Mouse (Mus musculus) CH12.LX (cell line): ENCODE data around the gene Nhlh1. TPM values are rescaled to one million over a fixed set of nuclear protein-coding genes. Genes with fewer than 3 reads are reported as not detected.

ENCODE experiments used
- DNase-seq: peaks from one replicate; pipeline ENCODE4 v3.0.0-alpha.2; 2013; ENCODE audit errors: extremely low read depth
- H3K27ac ChIP-seq: 2 replicates; pipeline ENCODE4 v1.5.1; 2012; ENCODE audit warnings: low read depth, mild to moderate bottlenecking, control low read depth, moderate library complexity; ENCODE audit not compliant: insufficient read depth
- H3K27me3 ChIP-seq: replicated peaks from 2 replicates; pipeline ENCODE3; 2012; ENCODE audit warnings: inconsistent platforms
- H3K36me3 ChIP-seq, 2 experiments: replicated peaks in 1 of 2; 2 replicates each; pipeline versions ENCODE3 to v1.6.1; 2012; ENCODE audit warnings: inconsistent platforms in 1 of 2, low read length in 1 of 2, mild to moderate bottlenecking in 1 of 2, mixed read lengths in 1 of 2, moderate library complexity in 1 of 2; ENCODE audit not compliant: control insufficient read depth in 1 of 2, insufficient read depth in 1 of 2
- H3K4me1 ChIP-seq, 2 experiments: 2 replicates each; pipeline ENCODE4 v1.6.1; 2012; ENCODE audit warnings: inconsistent platforms in 1 of 2, moderate library complexity in 1 of 2; ENCODE audit not compliant: insufficient read depth in 2 of 2, control insufficient read depth in 1 of 2
- H3K4me2 ChIP-seq: 2 replicates; pipeline ENCODE4 v1.6.1; 2012; ENCODE audit warnings: low read depth, mild to moderate bottlenecking, control low read depth; ENCODE audit not compliant: poor library complexity, insufficient read depth, severe bottlenecking
- H3K4me3 ChIP-seq, 3 experiments: fragments of 150-350 bp in 1 of 3; sonication (generic) in 1 of 3; replicated peaks in 1 of 3; 2 replicates each; pipeline versions ENCODE3 to v1.5.1; 2011 to 2012; ENCODE audit warnings: low read depth in 2 of 3, low read length in 2 of 3, mild to moderate bottlenecking in 2 of 3, moderate library complexity in 2 of 3, control low read depth in 1 of 3, improper control_type of control experiment in 1 of 3, inconsistent platforms in 1 of 3, mixed read lengths in 1 of 3; ENCODE audit not compliant: poor library complexity in 1 of 3
- H3K79me2 ChIP-seq: replicated peaks from 2 replicates; pipeline ENCODE4 v1.6.1; 2012; ENCODE audit warnings: mild to moderate bottlenecking, moderate library complexity; ENCODE audit not compliant: control insufficient read depth, poor library complexity, insufficient read depth, severe bottlenecking; ENCODE audit errors: extremely low read depth
- H3K9ac ChIP-seq: 2 replicates; pipeline ENCODE4 v1.6.1; 2012; ENCODE audit warnings: low read depth, mild to moderate bottlenecking, control low read depth, moderate library complexity; ENCODE audit not compliant: insufficient read depth
- H3K9me3 ChIP-seq: replicated peaks from 2 replicates; pipeline ENCODE3; 2012; ENCODE audit warnings: low read length, inconsistent platforms, mixed read lengths
- CHD1 ChIP-seq: IDR thresholded peaks from 2 replicates; pipeline ENCODE4 v1.6.1; 2012; ENCODE audit warnings: low read depth, low read length, improper control_type of control experiment, inconsistent platforms
- CHD2 ChIP-seq: IDR thresholded peaks from 2 replicates; pipeline ENCODE4 v1.6.1; 2011; ENCODE audit warnings: low read length, improper control_type of control experiment
- CTCF ChIP-seq, 2 experiments: IDR thresholded peaks in 1 of 2; conservative IDR thresholded peaks in 1 of 2; 2 replicates each; pipeline ENCODE4 v1.5.1; 2011 to 2012; ENCODE audit warnings: low read depth in 2 of 2, low read length in 2 of 2, improper control_type of control experiment in 1 of 2, inconsistent platforms in 1 of 2, mild to moderate bottlenecking in 1 of 2, moderate library complexity in 1 of 2
- E2F4 ChIP-seq: IDR thresholded peaks from 2 replicates; pipeline ENCODE4 v1.6.1; 2011; ENCODE audit warnings: low read depth, low read length, improper control_type of control experiment; ENCODE audit not compliant: insufficient replicate concordance
- ELF1 ChIP-seq: IDR thresholded peaks from 2 replicates; pipeline ENCODE4 v1.6.1; 2014; ENCODE audit warnings: low read depth, mild to moderate bottlenecking, inconsistent platforms, low read length, improper control_type of control experiment
- HCFC1 ChIP-seq: IDR thresholded peaks from 2 replicates; pipeline ENCODE4 v1.6.1; 2012; ENCODE audit warnings: low read depth, mild to moderate bottlenecking, inconsistent platforms, low read length, improper control_type of control experiment
- KAT2A ChIP-seq: IDR thresholded peaks from 2 replicates; pipeline ENCODE4 v1.6.1; 2012; ENCODE audit warnings: low read length, improper control_type of control experiment, inconsistent platforms; ENCODE audit not compliant: insufficient replicate concordance
- MAZ ChIP-seq: IDR thresholded peaks from 2 replicates; pipeline ENCODE4 v1.6.1; 2012; ENCODE audit warnings: low read depth, mild to moderate bottlenecking, inconsistent platforms, low read length, improper control_type of control experiment, moderate library complexity
- NELFE ChIP-seq: IDR thresholded peaks from 2 replicates; pipeline ENCODE4 v1.6.1; 2011; ENCODE audit warnings: low read depth, low read length, improper control_type of control experiment
- NRF1 ChIP-seq: IDR thresholded peaks from 2 replicates; pipeline ENCODE4 v1.6.1; 2014; ENCODE audit warnings: low read depth, mild to moderate bottlenecking, inconsistent platforms, low read length, improper control_type of control experiment, moderate library complexity
- POLR2AphosphoS2 ChIP-seq: IDR thresholded peaks from 2 replicates; pipeline ENCODE4 v1.6.1; 2011; ENCODE audit warnings: low read depth, low read length, improper control_type of control experiment
- SIN3A ChIP-seq: IDR thresholded peaks from 2 replicates; pipeline ENCODE4 v1.6.1; 2012; ENCODE audit warnings: low read length, improper control_type of control experiment, inconsistent platforms
- TBP ChIP-seq: conservative IDR thresholded peaks from 2 replicates; pipeline ENCODE4 v1.6.1; 2011; ENCODE audit warnings: low read depth, low read length, improper control_type of control experiment
- UBTF ChIP-seq: IDR thresholded peaks from 2 replicates; pipeline ENCODE4 v1.6.1; 2012; ENCODE audit warnings: low read depth, mild to moderate bottlenecking, inconsistent platforms, low read length, improper control_type of control experiment, moderate library complexity
- USF2 ChIP-seq: conservative IDR thresholded peaks from 2 replicates; pipeline ENCODE4 v1.6.1; 2011; ENCODE audit warnings: low read depth, low read length, improper control_type of control experiment
- ZC3H11A ChIP-seq: IDR thresholded peaks from 2 replicates; pipeline ENCODE4 v1.6.1; 2012; ENCODE audit warnings: low read depth, mild to moderate bottlenecking, inconsistent platforms, low read length, improper control_type of control experiment
- ZMIZ1 ChIP-seq: IDR thresholded peaks from 2 replicates; pipeline ENCODE4 v1.6.1; 2012; ENCODE audit warnings: low read depth, mild to moderate bottlenecking, inconsistent platforms, low read length, improper control_type of control experiment
- ZNF384 ChIP-seq: IDR thresholded peaks from 2 replicates; pipeline ENCODE4 v1.6.1; 2012; ENCODE audit warnings: low read depth, low read length, improper control_type of control experiment, inconsistent platforms
- dilution Hi-C: fragments of 300-500 bp; cut with MboI; formaldehyde crosslinking; loops from 2 replicates; pipeline ENCODE4 v1.14.3; 2020; ENCODE audit warnings: low sequenced_read_pairs; ENCODE audit not compliant: extremely low pct_unique_long_range_greater_than_20kb, extremely low pct_ligation_motif_present
- in situ Hi-C: fragments of 300-500 bp; cut with MboI; formaldehyde crosslinking; loops from 3 replicates; pipeline ENCODE4 v1.14.3; 2019; ENCODE audit warnings: low sequenced_read_pairs, low pct_ligation_motif_present, low pct_unique_long_range_greater_than_20kb, mixed read lengths
- polyA plus RNA-seq: library from polyadenylated mRNA; unstranded; fragments of >175 nt; gene quantifications from 2 replicates; pipeline ENCODE4 v1.2.1, GENCODE M21; 2012; ENCODE audit warnings: low read depth; ENCODE audit not compliant: insufficient read length
- total RNA-seq, 2 experiments: library from RNA; depleted of rRNA; stranded (reverse); fragments of 300-350 nt in 1 of 2; fragments of >200 nt in 1 of 2; gene quantifications; 2 replicates each; pipeline ENCODE4 v1.2.3; 2012 to 2014

Nhlh1 gene
- total and polyA plus RNA-seq, 3 experiments: not detected

- TF ChIP-seq CHD1 (no peak), CHD2 (no peak), POLR2AphosphoS2 (no peak), CTCF (conservative IDR thresholded peaks at IDR 0.05 in 1 of 2, IDR thresholded peaks at IDR 0.05 in 1 of 2; ENCODE audit: low read depth in 2 of 2, low read length in 2 of 2) (0 out of 4 replicates have a peak, but pooled peaks of 1 of the 2 experiments have one; percentile 1), MAZ (0 out of 2 replicates have a peak, but pooled peaks have one; percentile 36), NRF1 (peak; percentile 51; the same call in 1 of the 2 replicates), SIN3A (peak; percentile 74)
Observed at GRCm38 (mm10) chr1:172082101-172082898, 24.9 kb upstream of the Nhlh1 start, which contains the start of the genes Copa and Ncstn (continued).

- H3K27me3 ChIP-seq: no peaks in the 10 kb centered on the region
- dilution Hi-C loops: no loop called here
- in situ Hi-C loops: no loop called here
- peaks cover 22% of the 10 kb centered on the region for H3K79me2 ChIP-seq
- H3K9ac ChIP-seq: no peak overlapping the region
- no peak for DNase-seq
- H3K4me3 ChIP-seq: no peak overlapping the region
- H3K36me3 ChIP-seq: peaks cover 54 to 73% of the 10 kb centered on the region in 2 experiments
- no peak overlapping the region for H3K4me2 ChIP-seq
- H3K4me1 ChIP-seq: peaks cover 0 to 10% of the 10 kb centered on the region in 2 experiments; a peak in 1 of 4 replicates
- H3K27ac ChIP-seq: no peak overlapping the region
- no peaks in the 10 kb centered on the region for H3K9me3 ChIP-seq
- TF ChIP-seq TBP (no peak), UBTF (no peak), USF2 (no peak), ZMIZ1 (no peak), NELFE (no peak), CTCF (conservative IDR thresholded peaks at IDR 0.05 in 1 of 2, IDR thresholded peaks at IDR 0.05 in 1 of 2; ENCODE audit: low read depth in 2 of 2, low read length in 2 of 2) (no peak), ZC3H11A (no peak), POLR2AphosphoS2 (no peak), HCFC1 (no peak), ELF1 (no peak), E2F4 (no peak), CHD1 (no peak)
Observed at GRCm38 (mm10) chr1:172077981-172078380, 20.6 kb upstream of the Nhlh1 start.

GRCm38 (mm10) chr1:172072604-172073003, 15.2 kb upstream of the Nhlh1 start:
- Histone ChIP-seq H3K27me3 (no peaks in the 10 kb centered on the region), H3K4me2 (no peak overlapping the region), H3K4me1 (peaks cover 0 to 10% of the 10 kb centered on the region in 2 experiments; a peak in 2 of 4 replicates), H3K9me3 (no peaks in the 10 kb centered on the region), H3K4me3 (no peak overlapping the region), H3K9ac (no peak overlapping the region), H3K36me3 (peaks cover 89 to 96% of the 10 kb centered on the region in 2 experiments), H3K79me2 (peaks cover 6% of the 10 kb centered on the region; the same call in 1 of the 2 replicates), H3K27ac (no peak overlapping the region)
- DNase-seq: no peak
- dilution Hi-C loops: no loop called here
- TF ChIP-seq KAT2A (no peak), ELF1 (no peak), E2F4 (no peak), CHD1 (no peak), MAZ (no peak), ZMIZ1 (no peak), ZNF384 (no peak)
- in situ Hi-C loops: no loop called here
